Mouse (Mus musculus) ES-E14 (cell line): Measurements from ENCODE around the gene Cisd1.

Experiments used
- CHD2 ChIP-seq: IDR thresholded peaks from 2 replicates; pipeline ENCODE4 v1.6.1; 2014; ENCODE audit warnings: mild to moderate bottlenecking, low read depth, low read length, inconsistent platforms
- HCFC1 ChIP-seq: IDR thresholded peaks from 2 replicates; pipeline ENCODE4 v1.6.1; 2012; ENCODE audit warnings: low read length, inconsistent platforms, borderline replicate concordance; ENCODE audit not compliant: insufficient read depth
- MAFK ChIP-seq: IDR thresholded peaks from 2 replicates; pipeline ENCODE4 v1.6.1; 2014; ENCODE audit warnings: mild to moderate bottlenecking, low read depth, low read length, inconsistent platforms; ENCODE audit not compliant: insufficient read depth

GRCm38 (mm10) chr10:71331908-71332307, 12.8 kb downstream of the Cisd1 start:
- no peak for TF ChIP-seq CHD2
- TF ChIP-seq HCFC1 = no peak
- no peak for TF ChIP-seq MAFK
